Mouse (Mus musculus) olfactory bulb, adult 2 months (tissue): ENCODE data around the gene Bag3.

Experiments used
- CTCF ChIP-seq: fragments of 200-500 bp; IDR thresholded peaks from 2 replicates; pipeline ENCODE4 v1.5.1; 2012; ENCODE audit warnings: low read depth, mild to moderate bottlenecking, low read length, moderate library complexity; ENCODE audit not compliant: insufficient read depth
- POLR2A ChIP-seq: fragments of 200-500 bp; IDR thresholded peaks from 2 replicates; pipeline ENCODE4 v1.6.1; 2012; ENCODE audit warnings: mild to moderate bottlenecking, low read depth, low read length, moderate library complexity; ENCODE audit not compliant: insufficient read depth

DNA sequence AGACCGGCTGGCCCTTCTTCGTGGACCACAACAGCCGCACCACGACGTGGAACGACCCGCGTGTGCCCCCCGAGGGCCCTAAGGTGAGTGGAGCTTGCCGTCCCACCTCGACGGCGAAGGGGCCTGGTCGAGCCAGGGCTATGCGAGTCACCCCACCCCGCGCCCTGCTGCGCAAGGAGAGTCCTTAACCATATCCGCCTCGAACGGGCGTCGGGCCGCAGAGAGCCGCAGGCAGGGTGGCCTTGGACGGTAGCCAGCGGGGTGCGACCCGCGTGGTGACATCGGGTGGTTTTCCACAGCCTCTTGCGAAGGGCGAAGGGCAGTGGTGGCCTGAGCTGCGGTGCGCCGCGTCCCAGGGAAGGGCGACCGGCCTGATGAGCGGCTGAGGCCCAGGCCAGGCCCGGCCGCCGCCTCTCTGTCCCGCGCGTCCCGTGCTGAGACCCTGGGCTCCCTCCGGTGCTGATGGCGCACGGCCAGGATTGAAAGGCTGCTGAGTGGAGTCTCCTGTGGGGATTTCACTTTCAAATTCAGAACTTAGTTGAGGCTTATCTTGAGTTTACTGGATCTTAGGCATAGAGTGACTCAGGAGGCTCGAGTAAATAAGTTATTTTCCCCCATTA lies 656 bp downstream of the Bag3 start:
- no peak for TF ChIP-seq CTCF
- no peak for TF ChIP-seq POLR2A
